Mouse (Mus musculus) cerebellum, adult 2 months (tissue): ENCODE data around the gene Ttll13.

Experiments
- CTCF ChIP-seq: fragments of 200-500 bp; IDR thresholded peaks from 2 replicates; pipeline ENCODE4 v1.5.1; 2011; ENCODE audit warnings: low read depth, mild to moderate bottlenecking, control low read depth, low read length, moderate library complexity, borderline replicate concordance; ENCODE audit not compliant: insufficient read depth
- POLR2A ChIP-seq: fragments of 200-500 bp; IDR thresholded peaks from 2 replicates; pipeline ENCODE4 v1.6.1; 2011; ENCODE audit warnings: low read length, control low read depth, borderline replicate concordance; ENCODE audit not compliant: insufficient read depth

GRCm38 (mm10) chr7:80261372-80261990, 15.3 kb downstream of the Ttll13 start:
- TF ChIP-seq POLR2A (no peak), CTCF (no peak)
